Mouse (Mus musculus) 416B (cell line): ENCODE data around the gene Specc1.
A peak's percentile ranks its signal among the peaks of the same experiment; 100 is the strongest.

ENCODE experiments used
- DNase-seq: peaks from one replicate; pipeline ENCODE4 v3.0.0; 2011; ENCODE audit warnings: low read depth

The Specc1 gene

DNA sequence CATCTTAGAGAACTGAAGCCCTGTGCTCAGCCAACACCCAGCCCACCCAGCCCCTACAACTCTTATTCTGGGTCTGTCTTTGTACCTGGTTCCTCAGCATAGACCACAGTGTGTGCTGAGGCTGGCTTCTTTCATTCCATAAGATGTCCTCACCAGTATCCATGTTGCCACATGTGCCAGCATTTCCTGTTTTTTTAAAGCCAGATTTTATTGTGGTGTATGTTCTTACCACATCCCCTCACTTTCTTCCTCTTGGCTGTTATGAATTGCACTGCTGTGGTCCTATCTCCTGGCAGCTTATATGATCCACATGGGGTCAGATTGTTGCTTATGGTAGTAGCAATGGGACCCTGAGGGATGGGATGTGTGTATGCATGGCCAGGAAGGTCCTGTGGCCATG lies 92.6 kb downstream of the Specc1 start:
- peak; percentile 82 for DNase-seq

- peak; percentile 37 for DNase-seq
Observed at GRCm38 (mm10) chr11:62050356-62051330, 94.1 kb downstream of the Specc1 start.

GRCm38 (mm10) chr11:62051487-62051886 lies 94.9 kb downstream of the Specc1 start:
- peak; percentile 33 for DNase-seq

DNA sequence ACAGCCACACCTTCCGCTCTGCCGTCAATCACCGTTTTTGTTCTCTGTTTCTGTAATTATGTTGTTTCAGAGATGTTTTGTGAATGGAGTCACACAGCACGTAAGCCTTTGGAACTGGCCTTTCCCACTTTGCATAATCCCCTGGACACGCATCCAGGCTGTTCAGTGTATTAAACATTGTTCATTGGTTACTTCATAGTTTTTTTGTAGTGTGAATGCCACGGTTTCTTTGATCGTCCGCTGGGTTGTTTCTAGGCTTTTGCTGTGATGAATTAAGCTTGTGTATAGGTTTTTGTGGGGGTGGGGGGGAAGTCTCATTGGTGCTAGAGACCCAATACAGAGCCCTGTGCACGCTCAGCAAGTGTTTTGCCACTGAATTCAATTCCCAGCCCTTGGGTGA lies 97.4 kb downstream of the Specc1 start:
- no peak for DNase-seq

DNA sequence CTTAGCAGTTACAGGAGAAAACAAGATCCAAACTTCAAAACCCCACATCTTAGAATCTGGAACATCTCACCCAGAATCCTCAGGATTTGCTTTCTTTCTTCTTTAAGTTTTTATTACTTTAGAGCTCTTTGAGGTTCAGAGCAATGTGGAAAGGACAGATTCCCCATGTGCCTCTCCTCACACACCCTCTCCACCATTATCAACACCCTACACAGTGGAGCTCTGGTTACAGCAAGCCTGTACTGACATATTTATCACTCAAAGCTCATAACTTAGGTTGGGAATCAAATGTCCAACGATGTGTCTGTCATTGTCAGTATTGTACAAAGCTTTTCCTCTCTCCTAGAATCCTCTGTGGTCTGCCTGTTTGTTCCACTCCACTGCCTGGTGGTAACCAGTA lies 108.0 kb downstream of the Specc1 start:
- no peak for DNase-seq

GRCm38 (mm10) chr11:62065655-62066054 lies 109.1 kb downstream of the Specc1 start:
- DNase-seq: peak; percentile 82

GRCm38 (mm10) chr11:62069554-62069953 lies 113.0 kb downstream of the Specc1 start:
- DNase-seq: no peak

DNA sequence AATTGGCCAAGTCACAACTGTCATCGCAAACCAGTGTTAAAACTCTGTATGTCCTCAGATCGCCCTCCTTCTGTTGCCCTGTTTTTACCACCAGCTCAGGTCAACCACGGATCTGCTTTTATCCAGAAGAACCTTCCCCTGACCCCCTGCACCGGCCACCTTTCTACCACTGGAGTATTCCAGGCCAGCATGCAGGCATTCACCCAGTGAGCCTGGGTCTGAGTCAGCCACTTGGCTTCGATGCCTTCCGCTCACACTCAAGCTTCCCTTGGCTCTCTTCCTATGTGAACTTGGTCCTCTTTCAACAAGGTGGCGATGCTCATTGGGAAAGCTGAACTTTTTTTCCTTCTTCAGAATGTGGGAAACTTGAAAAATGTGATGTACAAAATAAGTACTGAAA lies 113.6 kb downstream of the Specc1 start:
- DNase-seq: no peak

- DNase-seq: no peak
Observed at GRCm38 (mm10) chr11:62072406-62072805, 115.8 kb downstream of the Specc1 start.

DNA sequence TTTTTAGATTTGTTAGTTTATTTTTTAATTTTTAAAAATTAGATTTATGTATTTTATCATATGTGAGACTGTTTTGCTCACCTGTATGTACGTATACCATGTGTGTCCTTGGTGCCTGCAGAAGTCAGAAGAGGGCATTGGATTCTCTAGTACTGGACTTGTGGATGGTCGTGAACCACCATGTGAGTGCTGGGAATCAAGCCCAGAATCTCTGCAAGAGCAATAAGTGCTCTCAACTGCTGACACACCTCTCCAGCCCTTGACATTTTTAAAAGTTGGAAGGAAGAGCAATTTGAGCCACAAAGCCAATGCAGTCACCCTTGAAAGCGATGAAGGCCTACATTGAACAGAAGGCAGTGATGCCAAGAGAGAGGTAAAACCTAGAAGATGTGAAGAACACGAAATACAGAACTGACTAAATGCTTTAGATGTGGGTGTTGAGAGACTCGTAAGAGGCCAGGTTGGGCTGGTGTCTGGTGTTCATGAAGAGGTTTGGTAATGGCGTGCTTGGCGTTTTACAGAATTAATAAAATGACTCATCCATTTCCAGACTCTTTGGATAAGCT lies 117.1 kb downstream of the Specc1 start:
- peak; percentile 20 for DNase-seq

DNA sequence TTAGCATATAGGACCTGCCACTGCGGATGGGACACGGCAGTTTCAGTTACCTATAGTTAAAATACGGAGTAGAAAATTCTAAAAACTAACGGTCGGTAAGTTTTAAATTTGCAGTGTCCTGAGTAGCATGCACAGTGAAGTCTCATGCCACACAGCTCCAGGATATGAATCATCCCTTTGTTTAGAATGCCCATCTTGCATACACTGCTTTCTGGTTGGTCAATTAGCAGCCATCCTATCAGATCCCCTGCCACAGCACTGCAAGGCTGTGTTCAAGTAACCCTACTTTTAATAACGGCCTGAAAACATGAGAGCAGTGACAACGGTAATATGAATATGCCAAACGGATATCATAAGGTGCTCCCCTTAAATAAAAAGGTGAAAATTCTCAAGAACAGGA lies 118.0 kb downstream of the Specc1 start:
- DNase-seq: peak; percentile 86

GRCm38 (mm10) chr11:62075071-62075470 lies 118.5 kb downstream of the Specc1 start:
- DNase-seq: peak; percentile 57

DNA sequence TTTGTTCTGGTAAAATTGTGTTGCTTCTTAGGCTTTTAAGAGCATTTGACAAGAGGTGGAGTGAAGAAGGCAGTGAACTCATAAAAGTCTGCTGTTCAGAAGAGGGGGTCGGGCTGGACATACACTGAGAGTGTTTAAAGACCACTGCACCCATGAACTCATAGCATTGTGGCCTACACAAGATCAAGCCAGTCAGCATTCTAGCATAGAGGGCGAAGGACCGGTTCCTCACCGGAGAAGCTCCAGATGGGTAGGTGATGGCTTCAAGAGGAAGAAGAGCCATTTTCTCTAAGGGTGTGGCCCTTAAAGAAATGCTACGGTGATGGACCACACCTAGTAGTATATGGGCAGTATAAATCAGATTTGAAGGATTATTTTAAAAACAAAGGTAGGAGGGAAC lies 119.0 kb downstream of the Specc1 start:
- no peak for DNase-seq

DNA sequence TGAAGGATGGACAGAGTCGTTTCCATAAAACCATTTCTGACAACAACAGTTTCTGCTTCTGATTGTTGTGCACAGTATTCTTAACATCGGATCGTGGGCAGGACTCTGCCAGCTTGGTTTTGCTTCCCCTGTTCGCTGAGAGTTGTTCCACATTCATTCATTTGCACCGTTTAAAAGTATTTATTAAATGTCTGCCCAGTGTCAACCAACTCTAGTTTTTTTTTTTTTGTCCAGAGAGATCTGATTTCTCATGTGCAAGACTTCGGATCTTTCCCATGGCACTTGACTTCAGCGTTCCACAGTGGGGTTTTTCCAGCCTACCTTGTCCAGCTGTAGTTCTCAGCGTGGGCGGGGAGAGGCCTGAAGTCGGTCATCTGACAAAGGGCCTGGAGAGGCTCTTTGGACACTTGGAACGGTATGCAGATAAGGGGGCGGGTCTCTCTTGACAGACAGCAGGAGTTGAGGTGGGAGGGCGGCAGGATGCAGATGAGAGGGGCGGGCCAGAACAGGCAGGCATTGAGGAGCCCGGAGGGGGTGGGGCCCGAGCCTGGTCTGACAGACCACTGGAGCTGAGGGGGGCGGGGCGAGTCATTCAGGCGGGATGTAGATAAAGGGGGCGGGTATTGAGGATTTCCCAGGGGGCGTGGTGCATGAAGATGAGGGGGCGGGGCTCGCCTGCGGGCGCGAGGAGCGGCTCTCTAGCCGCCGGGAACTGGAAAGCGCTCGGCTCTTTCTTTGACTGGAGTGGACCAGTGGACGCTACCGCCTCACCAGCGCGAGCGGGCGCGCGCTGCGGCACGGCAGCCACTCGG lies 120.0 kb downstream of the Specc1 start:
- no peak for DNase-seq

DNA sequence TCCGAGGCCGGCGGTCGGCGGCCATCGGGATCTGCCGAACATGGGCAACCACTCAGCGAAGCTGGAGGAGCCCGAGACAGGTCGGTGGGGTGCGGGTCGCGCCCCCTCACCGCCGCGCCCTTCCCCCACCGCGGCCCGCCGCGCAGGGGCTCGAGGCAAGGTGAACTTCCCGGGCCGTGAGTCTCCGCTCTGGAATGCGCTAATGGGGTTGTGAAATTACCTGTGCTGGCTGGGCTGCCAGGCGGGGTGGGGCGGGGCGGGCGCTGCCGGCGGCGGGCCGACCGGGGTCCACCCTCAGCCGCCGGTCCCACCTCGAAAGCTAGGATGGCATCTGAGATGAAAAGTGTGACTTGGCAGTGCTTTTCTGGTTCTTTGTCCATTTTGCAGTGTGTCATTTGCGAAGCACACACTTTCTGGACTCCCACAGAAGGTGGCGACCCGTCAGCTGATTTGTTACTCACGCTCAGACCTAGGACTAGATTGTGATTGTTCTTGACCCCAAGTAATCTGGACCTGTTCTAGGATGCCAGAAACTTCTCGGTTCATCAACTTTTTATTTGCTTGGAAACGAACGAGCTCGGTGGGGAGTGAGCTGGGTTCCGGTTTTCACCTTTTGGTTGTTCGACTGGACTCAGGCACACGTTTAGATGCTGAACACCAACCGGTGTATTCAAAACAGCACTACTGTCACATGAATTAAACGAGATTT lies 120.7 kb downstream of the Specc1 start:
- no peak for DNase-seq

DNA sequence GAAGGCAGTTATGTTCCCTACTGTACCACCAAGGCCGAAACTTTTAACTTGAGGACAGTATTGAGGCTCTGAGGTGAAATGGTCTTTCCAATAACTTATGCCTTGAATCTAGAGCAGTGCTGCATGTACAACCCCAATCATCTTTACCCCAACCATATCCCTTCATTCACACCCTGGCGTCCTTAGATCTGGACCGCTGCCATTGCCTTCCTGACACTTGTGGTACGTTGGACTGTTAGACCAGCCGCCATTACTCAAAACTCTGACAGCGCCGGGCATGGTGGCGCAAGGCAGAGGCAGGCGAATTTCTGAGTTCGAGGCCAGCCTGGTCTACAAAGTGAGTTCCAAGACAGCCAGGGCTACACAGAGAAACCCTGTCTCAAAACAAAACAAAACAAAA lies 121.8 kb downstream of the Specc1 start:
- DNase-seq: no peak

DNA sequence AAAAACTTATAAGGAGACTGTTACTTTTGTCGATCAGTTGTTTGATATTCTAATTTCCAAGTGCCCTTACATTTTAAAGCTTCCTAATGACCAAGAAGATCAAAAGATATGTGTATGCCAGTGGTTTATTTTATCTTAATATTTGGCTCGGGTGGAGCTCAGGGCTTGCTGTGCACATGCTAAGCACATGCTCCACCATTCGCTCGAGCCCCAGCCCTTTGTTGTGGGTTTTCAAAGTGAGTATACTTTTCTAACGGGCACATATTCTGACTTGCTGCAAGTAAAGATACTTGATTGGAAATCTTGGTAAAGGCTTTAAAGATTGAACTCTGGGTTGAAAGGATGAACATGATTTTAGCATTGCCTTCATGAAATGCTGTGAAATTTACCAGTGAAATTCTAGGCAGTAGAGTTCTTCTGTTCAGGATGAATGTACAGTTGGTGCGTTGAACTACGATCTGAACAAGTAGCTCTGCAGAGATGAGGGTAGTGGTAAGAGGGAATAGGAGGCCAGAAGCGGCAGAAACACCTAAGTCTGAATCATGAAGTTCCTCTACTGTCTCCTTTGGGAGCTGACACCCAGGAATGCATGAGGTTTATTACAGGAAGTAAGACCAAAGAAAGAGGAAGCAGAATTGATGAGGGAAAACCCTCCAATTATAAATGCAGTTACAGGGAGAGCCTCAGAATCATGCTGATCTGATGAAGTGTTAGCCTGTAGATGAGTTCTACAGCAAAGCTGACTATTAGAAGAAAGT lies 122.7 kb downstream of the Specc1 start:
- no peak for DNase-seq

DNA sequence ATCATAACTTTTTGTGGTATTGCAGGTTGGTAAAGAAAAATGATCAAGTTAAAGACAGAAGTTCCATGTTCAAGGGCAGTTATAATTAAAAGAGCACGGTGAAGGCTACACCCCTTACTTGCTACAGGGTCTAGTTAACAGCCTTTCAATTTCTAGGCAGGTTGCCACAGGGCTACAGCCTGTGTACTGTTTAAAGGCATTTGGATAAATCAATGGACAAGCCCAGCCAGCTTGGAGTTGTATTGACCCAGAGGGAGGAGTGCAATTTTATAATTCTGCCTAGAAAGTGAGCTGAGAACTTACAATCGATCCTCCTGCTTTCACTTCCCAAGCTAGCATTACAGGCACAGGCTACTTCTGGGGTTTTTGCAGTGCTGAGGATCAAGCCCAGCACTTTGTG lies 123.9 kb downstream of the Specc1 start:
- DNase-seq: no peak

DNA sequence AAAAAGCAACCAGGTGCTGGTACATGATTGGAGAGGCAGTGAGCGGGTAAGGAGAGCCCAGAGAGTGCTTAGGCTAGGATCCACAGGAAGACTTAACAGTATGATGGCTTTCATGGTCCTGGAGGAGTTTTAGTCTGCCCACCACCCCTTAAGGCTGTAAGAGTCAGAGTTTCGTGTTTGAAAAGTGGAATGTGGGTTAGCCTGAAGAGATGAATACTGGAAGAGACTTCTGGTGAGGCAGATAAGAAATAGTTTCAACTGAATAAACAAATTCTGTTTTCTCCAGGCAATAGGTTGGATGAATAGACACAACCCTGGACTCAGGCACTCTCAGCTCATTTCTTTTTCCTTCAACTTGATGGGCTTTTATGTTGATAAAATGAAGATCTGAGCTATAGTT lies 130.1 kb downstream of the Specc1 start:
- DNase-seq: no peak

GRCm38 (mm10) chr11:62087051-62087450 lies 130.5 kb downstream of the Specc1 start:
- DNase-seq: no peak

- no peak for DNase-seq
Observed at GRCm38 (mm10) chr11:62088651-62089050, 132.1 kb downstream of the Specc1 start.
